Mouse (Mus musculus) embryonic facial prominence, embryonic 14.5 days (tissue): Measurements from ENCODE around the gene Zfp853. TPM values are rescaled to one million over a fixed set of nuclear protein-coding genes. Genes with fewer than 3 reads are reported as not detected.
A peak's percentile ranks its signal among the peaks of the same experiment; 100 is the strongest.

Experiments used
- ATAC-seq: fragments of 200-750 bp; cut with Nextera tagmentation; 2 replicates; pipeline ENCODE4 v1.8.0; 2017; ENCODE audit warnings: low read depth, moderate number of reproducible peaks, moderate TSS enrichment
- DNase-seq: peaks from one replicate; pipeline ENCODE4 v3.0.0-alpha.2; 2015; ENCODE audit warnings: low spot score
- H3K27ac ChIP-seq: fragments of 300-500 bp; sonication (generic); replicated peaks from 2 replicates; pipeline ENCODE4 v1.5.1; 2014; ENCODE audit warnings: low read depth, mild to moderate bottlenecking, low read length, moderate library complexity
- H3K27me3 ChIP-seq: fragments of 300-500 bp; sonication (generic); replicated peaks from 2 replicates; pipeline ENCODE4 v1.6.1; 2014; ENCODE audit warnings: low read length; ENCODE audit not compliant: control insufficient read depth, insufficient read depth
- H3K36me3 ChIP-seq: fragments of 300-500 bp; sonication (generic); 2 replicates; pipeline ENCODE4 v1.6.1; 2014; ENCODE audit warnings: low read length, mixed read lengths; ENCODE audit not compliant: control insufficient read depth, insufficient read depth
- H3K4me1 ChIP-seq: fragments of 300-500 bp; sonication (generic); 2 replicates; pipeline ENCODE4 v1.6.1; 2014; ENCODE audit warnings: antibody characterized with exemption, low read length; ENCODE audit not compliant: control insufficient read depth, insufficient read depth
- H3K4me2 ChIP-seq: fragments of 300-500 bp; sonication (generic); 2 replicates; pipeline ENCODE4 v1.6.1; 2014; ENCODE audit warnings: low read depth, mild to moderate bottlenecking, low read length, moderate library complexity, mixed read lengths
- H3K4me3 ChIP-seq: fragments of 300-500 bp; sonication (generic); 2 replicates; pipeline ENCODE4 v1.5.1; 2014; ENCODE audit warnings: low read depth, mild to moderate bottlenecking, low read length
- H3K9ac ChIP-seq: fragments of 300-500 bp; sonication (generic); 2 replicates; pipeline ENCODE4 v1.6.1; 2014; ENCODE audit warnings: low read depth, mild to moderate bottlenecking, low read length, moderate library complexity, mixed read lengths
- H3K9me3 ChIP-seq: fragments of 300-500 bp; sonication (generic); 2 replicates; pipeline ENCODE4 v1.6.1; 2016; ENCODE audit warnings: low read length; ENCODE audit not compliant: control insufficient read depth
- WGBS: fragments of 180-500 bp; shearing (Covaris S2); extraction: QIAGEN DNeasy Blood & Tissue Kit; methylation state at CpG from one replicate; pipeline ENCODE4 v1.1.7; 2014; 5-methylcytosine and 5-hydroxymethylcytosine counted together
- polyA plus RNA-seq: library from polyadenylated mRNA; unstranded; fragments of >200 nt; fragmentation: Nextera tagmentation; extraction: Ambion mirVana; gene quantifications from 2 replicates; pipeline ENCODE4 v1.2.1, GENCODE M21; 2014

Gene Zfp853
- polyA plus RNA-seq, 1 experiment from 2014 or later = 0.17 TPM

- no peaks in the 10 kb centered on the region for H3K9me3 ChIP-seq
- H3K9ac ChIP-seq = peak within 1 kb of the TSS; percentile 91
- H3K36me3 ChIP-seq = no peaks in the 10 kb centered on the region
- H3K4me1 ChIP-seq = peaks cover 7% of the 10 kb centered on the region
- H3K4me2 ChIP-seq = peak within 1 kb of the TSS; percentile 95
- ATAC-seq (peak; percentile 87), DNase-seq (peak; percentile 74)
- H3K27me3 ChIP-seq = no peaks in the 10 kb centered on the region
- peak within 1 kb of the TSS; percentile 95 for H3K4me3 ChIP-seq
- WGBS = 0% methylated on average over 26 of the region's 79 CpGs
- H3K27ac ChIP-seq = peak within 1 kb of the TSS; percentile 52; the same call in 1 of the 2 replicates
These were observed 23.9 kb downstream of the Zfp853 start, which contains the start of gene Zfp316 for GRCm38 (mm10) chr5:143269363-143270150. Gene Zfp316 (minus strand): TSS chr5:143270022.

DNA sequence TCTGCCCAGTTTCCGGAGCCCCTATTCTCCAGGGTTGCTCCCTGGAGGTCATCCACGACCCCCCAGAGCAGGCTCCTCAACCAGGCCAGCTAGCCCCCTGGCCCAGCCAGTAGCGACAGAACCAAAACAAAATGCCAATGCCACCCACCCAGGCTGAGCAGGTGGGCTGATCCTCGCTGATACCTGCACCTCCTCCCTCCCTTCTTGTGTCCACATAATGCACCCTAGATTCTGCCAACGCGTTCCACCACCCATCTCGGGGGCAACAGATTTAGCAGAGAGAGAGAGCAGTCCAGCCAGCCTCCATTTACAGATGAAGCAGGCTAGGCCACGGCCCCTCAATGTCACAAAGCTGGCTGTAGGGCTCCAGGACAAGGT is 24.4 kb downstream of the Zfp853 start:
- H3K27ac ChIP-seq = no peak overlapping the region
- 21% methylated on average over 8 of the region's 8 CpGs for WGBS
- no peaks in the 10 kb centered on the region for H3K27me3 ChIP-seq
- H3K9ac ChIP-seq = peak overlapping the region; percentile 91
- ATAC-seq = no peak
- peaks cover 7% of the 10 kb centered on the region for H3K4me1 ChIP-seq
- peak overlapping the region; percentile 95 for H3K4me3 ChIP-seq
- no peaks in the 10 kb centered on the region for H3K9me3 ChIP-seq
- H3K36me3 ChIP-seq = peaks cover 5% of the 10 kb centered on the region
- no peak for DNase-seq
- H3K4me2 ChIP-seq = peak overlapping the region; percentile 95

DNA sequence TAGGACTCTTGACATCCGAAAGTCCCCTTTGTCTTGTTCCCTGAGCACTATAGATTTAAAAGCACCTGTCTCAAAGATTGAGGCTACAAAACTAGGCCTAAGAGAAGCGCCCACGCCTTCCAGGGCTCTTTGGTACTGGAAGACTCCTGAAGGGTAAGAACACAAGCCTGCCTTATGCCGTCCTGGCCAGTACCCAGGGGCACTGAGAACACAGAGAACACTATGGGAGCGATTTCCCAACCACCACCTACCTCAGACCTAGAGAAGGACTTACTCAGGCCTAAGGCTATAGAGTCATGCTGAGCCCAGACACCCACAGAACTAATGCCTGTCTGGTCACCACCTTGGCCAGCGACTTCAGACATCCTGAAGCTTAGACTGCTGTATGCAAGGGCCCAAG is 26.6 kb downstream of the Zfp853 start:
- peaks cover 7% of the 10 kb centered on the region for H3K4me1 ChIP-seq
- ATAC-seq (no peak), DNase-seq (no peak)
- H3K9me3 ChIP-seq = no peaks in the 10 kb centered on the region
- 88% methylated on average over 6 of the region's 6 CpGs for WGBS
- peaks cover 26% of the 10 kb centered on the region for H3K36me3 ChIP-seq
- H3K4me2 ChIP-seq = no peak overlapping the region
- H3K9ac ChIP-seq = no peak overlapping the region
- no peak overlapping the region for H3K4me3 ChIP-seq
- no peaks in the 10 kb centered on the region for H3K27me3 ChIP-seq
- no peak overlapping the region for H3K27ac ChIP-seq

DNA sequence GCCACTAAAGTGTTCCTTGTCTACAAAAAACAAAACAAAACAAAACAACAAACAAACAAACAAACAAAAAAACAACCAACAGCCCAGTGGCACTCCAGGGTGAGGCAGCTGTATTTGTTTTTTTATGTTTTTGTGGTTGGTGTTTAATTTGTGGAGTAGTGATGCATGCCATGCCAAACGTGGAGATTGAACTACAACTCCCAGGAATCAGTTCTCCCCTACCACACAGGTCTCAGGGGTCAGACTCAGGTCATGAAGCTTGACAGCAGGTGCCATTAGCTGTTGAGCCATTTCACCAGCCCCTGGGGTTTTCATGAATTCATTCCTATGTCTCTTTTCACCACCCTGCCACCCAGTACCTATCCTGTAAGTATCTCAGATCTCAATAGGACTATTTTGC is 28.0 kb downstream of the Zfp853 start:
- DNase-seq (no peak), ATAC-seq (no peak)
- no peak overlapping the region for H3K4me2 ChIP-seq
- no peak overlapping the region for H3K9ac ChIP-seq
- no peak overlapping the region for H3K4me3 ChIP-seq
- H3K36me3 ChIP-seq = peaks cover 32% of the 10 kb centered on the region
- no peak overlapping the region for H3K27ac ChIP-seq
- 44% methylated on average over 1 of the region's 1 CpGs for WGBS
- no peaks in the 10 kb centered on the region for H3K9me3 ChIP-seq
- no peaks in the 10 kb centered on the region for H3K27me3 ChIP-seq
- H3K4me1 ChIP-seq = peaks cover 7% of the 10 kb centered on the region

GRCm38 (mm10) chr5:143264689-143265088 is 28.7 kb downstream of the Zfp853 start:
- H3K9ac ChIP-seq = no peak overlapping the region
- H3K4me2 ChIP-seq = no peak overlapping the region
- WGBS = 88% methylated on average over 10 of the region's 10 CpGs
- H3K36me3 ChIP-seq = peaks cover 40% of the 10 kb centered on the region
- DNase-seq = no peak
- H3K9me3 ChIP-seq = no peaks in the 10 kb centered on the region
- H3K4me1 ChIP-seq = peaks cover 7% of the 10 kb centered on the region
- no peak overlapping the region for H3K27ac ChIP-seq
- H3K4me3 ChIP-seq = no peak overlapping the region
- no peak for ATAC-seq
- no peaks in the 10 kb centered on the region for H3K27me3 ChIP-seq

- Histone ChIP-seq H3K27me3 (peaks cover 15% of the 10 kb centered on the region), H3K9me3 (no peaks in the 10 kb centered on the region), H3K4me3 (no peak overlapping the region), H3K4me1 (no peaks in the 10 kb centered on the region), H3K27ac (no peak overlapping the region), H3K36me3 (peaks cover 60% of the 10 kb centered on the region), H3K9ac (no peak overlapping the region), H3K4me2 (no peak overlapping the region)
- 92% methylated on average over 8 of the region's 8 CpGs for WGBS
- DNase-seq (no peak), ATAC-seq (no peak)
These were observed 31.8 kb downstream of the Zfp853 start for GRCm38 (mm10) chr5:143261636-143262035.

DNA sequence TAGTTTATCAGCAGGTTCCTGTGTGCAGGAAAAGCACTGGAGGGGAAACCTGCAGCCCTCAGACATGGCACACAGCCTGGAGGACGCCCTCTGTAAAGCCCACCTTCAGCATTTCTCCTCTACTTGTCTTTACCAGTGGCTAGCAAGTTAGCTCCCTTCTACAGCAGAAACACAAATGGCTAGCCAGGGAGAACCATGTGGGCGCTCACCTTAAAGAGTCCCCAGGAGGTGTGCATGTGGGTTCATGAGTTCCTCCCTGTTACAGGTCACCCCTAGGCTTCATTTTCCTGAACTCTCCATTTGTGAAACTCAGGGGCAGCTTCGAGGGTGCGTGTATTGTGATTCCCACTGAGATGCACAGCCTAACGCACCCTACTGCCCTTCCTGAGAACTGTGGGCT is 37.6 kb downstream of the Zfp853 start:
- Histone ChIP-seq H3K27me3 (peaks cover 68% of the 10 kb centered on the region), H3K4me3 (no peak overlapping the region), H3K4me1 (peaks cover 5% of the 10 kb centered on the region; the same call in 1 of the 2 replicates), H3K9me3 (no peaks in the 10 kb centered on the region), H3K4me2 (no peak overlapping the region), H3K36me3 (peaks cover 86% of the 10 kb centered on the region), H3K9ac (no peak overlapping the region), H3K27ac (no peak overlapping the region)
- DNase-seq (no peak), ATAC-seq (no peak)
- WGBS = 94% methylated on average over 5 of the region's 5 CpGs

DNA sequence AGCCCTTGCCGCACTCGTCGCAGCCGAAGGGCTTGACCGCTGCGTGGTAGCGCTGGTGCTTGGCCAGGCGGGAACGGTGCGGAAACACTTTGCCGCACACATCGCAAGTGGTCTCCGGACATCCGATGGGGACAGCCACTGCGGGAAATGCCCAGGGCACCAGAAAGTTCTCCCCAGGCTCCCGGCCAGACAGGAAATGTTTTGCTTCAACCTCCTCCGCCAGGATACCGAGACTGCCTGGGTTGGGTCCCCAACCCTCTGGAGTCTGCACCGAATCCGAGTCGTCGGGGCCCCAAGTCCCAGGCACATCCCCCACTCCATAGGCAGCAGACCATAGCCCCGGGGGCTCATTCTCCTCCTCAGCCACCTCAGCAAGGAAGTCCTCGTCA is 38.3 kb downstream of the Zfp853 start:
- H3K4me3 ChIP-seq = 0 out of 2 replicates have a peak overlapping the region, but pooled peaks have one; percentile 42
- peaks cover 5% of the 10 kb centered on the region; the same call in 1 of the 2 replicates for H3K4me1 ChIP-seq
- DNase-seq (no peak), ATAC-seq (no peak)
- H3K36me3 ChIP-seq = peaks cover 80% of the 10 kb centered on the region
- no peak overlapping the region for H3K4me2 ChIP-seq
- no peak overlapping the region for H3K27ac ChIP-seq
- WGBS = 31% methylated on average over 19 of the region's 24 CpGs
- no peaks in the 10 kb centered on the region for H3K9me3 ChIP-seq
- no peak overlapping the region for H3K9ac ChIP-seq
- peaks cover 68% of the 10 kb centered on the region for H3K27me3 ChIP-seq
